Mouse (Mus musculus) hindbrain, embryonic 16.5 days (tissue): ENCODE results near the gene Sept5. TPM values are rescaled to one million over a fixed set of nuclear protein-coding genes. Genes with fewer than 3 reads are reported as not detected.

Experiments used
- ATAC-seq: fragments of 200-750 bp; cut with Nextera tagmentation; 2 replicates; pipeline ENCODE4 v1.8.0; 2017; ENCODE audit warnings: moderate TSS enrichment, moderate library complexity
- H3K27ac ChIP-seq: fragments of 300-500 bp; sonication (generic); 2 replicates; pipeline ENCODE4 v1.5.1; 2014; ENCODE audit warnings: low read depth, mild to moderate bottlenecking, control low read depth, low read length, moderate library complexity
- H3K27me3 ChIP-seq: fragments of 300-500 bp; sonication (generic); replicated peaks from 2 replicates; pipeline ENCODE4 v1.6.1; 2014; ENCODE audit warnings: low read length; ENCODE audit not compliant: control insufficient read depth, insufficient read depth
- H3K36me3 ChIP-seq: fragments of 300-500 bp; sonication (generic); 2 replicates; pipeline ENCODE4 v1.6.1; 2014; ENCODE audit warnings: mild to moderate bottlenecking, low read length, moderate library complexity, mixed read lengths; ENCODE audit not compliant: control insufficient read depth, insufficient read depth
- H3K4me1 ChIP-seq: fragments of 300-500 bp; sonication (generic); 2 replicates; pipeline ENCODE4 v1.6.1; 2014; ENCODE audit warnings: low read depth, low read length; ENCODE audit not compliant: control insufficient read depth, insufficient read depth
- H3K4me2 ChIP-seq: fragments of 300-500 bp; sonication (generic); 2 replicates; pipeline ENCODE4 v1.6.1; 2014; ENCODE audit warnings: mild to moderate bottlenecking, low read length, control low read depth, moderate library complexity
- H3K4me3 ChIP-seq: fragments of 300-500 bp; sonication (generic); 2 replicates; pipeline ENCODE4 v1.5.1; 2014; ENCODE audit warnings: mild to moderate bottlenecking, low read length, control low read depth, moderate library complexity
- H3K9ac ChIP-seq: fragments of 300-500 bp; sonication (generic); 2 replicates; pipeline ENCODE4 v1.6.1; 2014; ENCODE audit warnings: low read depth, mild to moderate bottlenecking, control low read depth, low read length, moderate library complexity
- H3K9me3 ChIP-seq: fragments of 300-500 bp; sonication (generic); 2 replicates; pipeline ENCODE4 v1.6.1; 2014; ENCODE audit warnings: mild to moderate bottlenecking, low read length, moderate library complexity; ENCODE audit not compliant: control insufficient read depth
- WGBS: fragments of 180-500 bp; shearing (Covaris S2); extraction: QIAGEN DNeasy Blood & Tissue Kit; methylation state at CpG from one replicate; pipeline ENCODE4 v1.1.7; 2014; 5-methylcytosine and 5-hydroxymethylcytosine counted together
- polyA plus RNA-seq: library from polyadenylated mRNA; unstranded; fragments of >200 nt; fragmentation: Nextera tagmentation; extraction: Ambion mirVana; gene quantifications from 2 replicates; pipeline ENCODE4 v1.2.1, GENCODE M21; 2015

Gene Sept5
- polyA plus RNA-seq, 1 experiment from 2014 or later = 249 TPM

DNA sequence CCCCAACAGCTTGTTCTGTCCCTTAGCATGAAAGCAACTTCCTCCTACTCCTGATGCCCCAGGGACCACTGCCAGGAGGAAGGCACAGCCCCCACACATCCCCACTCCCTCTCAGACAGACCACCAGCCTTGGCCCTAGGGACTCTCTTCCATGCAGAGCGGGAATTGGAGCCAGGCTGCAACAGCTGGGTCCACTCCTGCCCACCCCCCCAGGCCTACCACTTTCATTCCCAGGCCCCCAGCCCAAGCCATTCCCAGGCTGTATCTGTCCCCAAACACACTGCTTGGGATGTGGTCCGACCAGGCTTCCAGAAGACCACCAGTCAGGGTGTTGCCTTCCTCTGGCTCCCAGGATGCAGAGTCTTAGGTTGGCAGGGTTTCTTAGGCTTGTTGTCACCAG lies 20.7 kb downstream of the Sept5 start:
- 65% methylated on average over 2 of the region's 2 CpGs for WGBS
- Histone ChIP-seq H3K9ac (no peak overlapping the region), H3K9me3 (no peaks in the 10 kb centered on the region), H3K4me3 (no peak overlapping the region), H3K36me3 (no peaks in the 10 kb centered on the region), H3K4me1 (no peaks in the 10 kb centered on the region), H3K27ac (no peak overlapping the region), H3K27me3 (no peaks in the 10 kb centered on the region), H3K4me2 (no peak overlapping the region)
- ATAC-seq = no peak

- H3K4me2 ChIP-seq = no peak overlapping the region
- WGBS = 6% methylated on average over 11 of the region's 11 CpGs
- no peak overlapping the region for H3K4me3 ChIP-seq
- H3K27me3 ChIP-seq = no peaks in the 10 kb centered on the region
- H3K9me3 ChIP-seq = no peaks in the 10 kb centered on the region
- ATAC-seq = no peak
- no peak overlapping the region for H3K27ac ChIP-seq
- H3K36me3 ChIP-seq = no peaks in the 10 kb centered on the region
- H3K4me1 ChIP-seq = no peaks in the 10 kb centered on the region
- H3K9ac ChIP-seq = no peak overlapping the region
Observed at GRCm38 (mm10) chr16:18608226-18608625, 21.5 kb downstream of the Sept5 start.

GRCm38 (mm10) chr16:18605705-18606104 lies 24.0 kb downstream of the Sept5 start:
- Histone ChIP-seq H3K27me3 (no peaks in the 10 kb centered on the region), H3K4me2 (no peak overlapping the region), H3K4me1 (no peaks in the 10 kb centered on the region), H3K9ac (no peak overlapping the region), H3K27ac (no peak overlapping the region), H3K36me3 (no peaks in the 10 kb centered on the region), H3K9me3 (no peaks in the 10 kb centered on the region), H3K4me3 (no peak overlapping the region)
- no peak for ATAC-seq
- 82% methylated on average over 5 of the region's 5 CpGs for WGBS

DNA sequence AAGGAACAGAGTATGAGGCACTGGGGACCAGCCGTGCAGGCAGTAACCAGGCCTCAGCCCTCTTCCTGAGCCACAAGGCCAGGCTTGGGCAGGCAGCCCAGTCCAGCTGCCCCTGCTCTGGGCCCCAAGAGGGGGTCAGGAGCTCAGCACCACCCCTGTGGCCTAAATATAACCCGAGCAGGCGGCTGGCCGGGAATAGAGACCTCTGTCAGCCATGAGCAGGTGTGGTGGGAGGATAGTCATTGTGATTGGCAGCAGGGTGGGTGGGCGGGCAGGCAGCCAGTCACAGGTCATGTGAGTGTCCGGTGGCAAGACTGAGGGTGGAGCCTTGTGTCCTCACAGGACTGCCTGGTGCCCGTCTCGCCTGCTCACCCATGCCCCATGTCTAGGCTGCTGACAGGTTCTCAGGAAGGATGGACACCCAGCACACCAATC lies 25.5 kb downstream of the Sept5 start:
- no peak for ATAC-seq
- no peak overlapping the region for H3K9ac ChIP-seq
- H3K4me1 ChIP-seq = no peaks in the 10 kb centered on the region
- H3K36me3 ChIP-seq = no peaks in the 10 kb centered on the region
- no peaks in the 10 kb centered on the region for H3K9me3 ChIP-seq
- 58% methylated on average over 8 of the region's 8 CpGs for WGBS
- no peak overlapping the region for H3K4me3 ChIP-seq
- no peak overlapping the region for H3K27ac ChIP-seq
- no peaks in the 10 kb centered on the region for H3K27me3 ChIP-seq
- no peak overlapping the region for H3K4me2 ChIP-seq

DNA sequence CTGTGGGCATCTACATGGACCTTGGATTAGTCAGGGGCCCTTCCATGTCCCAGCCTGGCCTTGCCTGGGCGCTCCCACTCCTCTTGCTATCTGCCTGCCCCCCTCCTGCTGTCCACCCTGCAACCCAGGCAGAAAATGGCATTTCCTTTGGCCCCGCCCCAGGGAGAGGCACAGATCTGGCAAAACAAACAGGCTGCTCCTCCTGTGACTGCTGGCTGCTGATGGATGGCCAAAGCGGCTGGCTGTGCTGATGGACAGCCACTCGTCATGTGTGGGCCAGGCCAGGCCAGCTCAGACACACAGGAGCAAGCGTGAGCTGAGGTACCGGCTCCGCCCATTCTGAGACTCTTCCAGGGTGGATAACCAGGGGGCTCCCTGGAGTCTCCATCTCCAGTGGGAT lies 28.3 kb downstream of the Sept5 start:
- Histone ChIP-seq H3K4me1 (no peaks in the 10 kb centered on the region), H3K4me2 (no peak overlapping the region), H3K27ac (no peak overlapping the region), H3K4me3 (no peak overlapping the region), H3K36me3 (no peaks in the 10 kb centered on the region), H3K9me3 (no peaks in the 10 kb centered on the region), H3K9ac (no peak overlapping the region), H3K27me3 (peaks cover 4% of the 10 kb centered on the region; the same call in 1 of the 2 replicates)
- 57% methylated on average over 7 of the region's 7 CpGs for WGBS
- ATAC-seq = no peak

GRCm38 (mm10) chr16:18598006-18598405 lies 31.7 kb downstream of the Sept5 start:
- no peak overlapping the region for H3K4me2 ChIP-seq
- no peak overlapping the region for H3K9ac ChIP-seq
- H3K36me3 ChIP-seq = no peaks in the 10 kb centered on the region
- no peaks in the 10 kb centered on the region for H3K9me3 ChIP-seq
- H3K4me3 ChIP-seq = no peak overlapping the region
- 83% methylated on average over 3 of the region's 3 CpGs for WGBS
- H3K4me1 ChIP-seq = no peaks in the 10 kb centered on the region
- peaks cover 11% of the 10 kb centered on the region for H3K27me3 ChIP-seq
- ATAC-seq = no peak
- H3K27ac ChIP-seq = no peak overlapping the region

GRCm38 (mm10) chr16:18596255-18596654 lies 33.5 kb downstream of the Sept5 start:
- no peak for ATAC-seq
- Histone ChIP-seq H3K4me1 (peaks cover 5% of the 10 kb centered on the region; the same call in 1 of the 2 replicates), H3K27ac (no peak overlapping the region), H3K36me3 (no peaks in the 10 kb centered on the region), H3K9me3 (no peaks in the 10 kb centered on the region), H3K4me2 (no peak overlapping the region), H3K4me3 (no peak overlapping the region), H3K9ac (no peak overlapping the region), H3K27me3 (peaks cover 24% of the 10 kb centered on the region)
- WGBS = 53% methylated on average over 5 of the region's 5 CpGs

DNA sequence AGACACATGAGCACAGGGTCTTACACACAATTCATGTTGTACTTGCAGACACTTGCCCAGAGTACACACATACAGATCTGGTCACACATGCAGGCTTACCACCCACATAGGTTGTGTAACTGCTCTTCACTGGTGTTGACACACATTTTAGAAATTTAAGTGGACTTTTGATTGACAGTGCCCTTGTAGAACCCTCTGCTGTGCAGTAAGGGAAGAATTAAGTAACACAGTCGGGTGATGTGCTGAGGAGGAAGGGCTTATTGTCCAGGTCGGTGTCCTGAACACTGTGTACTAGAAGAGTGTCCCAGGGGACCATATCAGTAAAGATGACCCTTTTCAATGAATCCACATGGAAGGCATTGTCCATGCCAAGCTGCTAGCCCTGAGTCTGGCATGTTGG lies 35.8 kb downstream of the Sept5 start:
- no peak for ATAC-seq
- Histone ChIP-seq H3K4me3 (no peak overlapping the region), H3K4me2 (no peak overlapping the region), H3K4me1 (peaks cover 11% of the 10 kb centered on the region; the same call in 1 of the 2 replicates), H3K27me3 (peaks cover 46% of the 10 kb centered on the region), H3K27ac (no peak overlapping the region), H3K9ac (no peak overlapping the region), H3K9me3 (no peaks in the 10 kb centered on the region), H3K36me3 (no peaks in the 10 kb centered on the region)
- 83% methylated on average over 2 of the region's 2 CpGs for WGBS

- Histone ChIP-seq H3K36me3 (no peaks in the 10 kb centered on the region), H3K4me1 (peaks cover 23% of the 10 kb centered on the region), H3K4me2 (peak overlapping the region; percentile 42), H3K4me3 (peak overlapping the region; percentile 30), H3K9me3 (no peaks in the 10 kb centered on the region), H3K9ac (no peak overlapping the region), H3K27me3 (peaks cover 57% of the 10 kb centered on the region), H3K27ac (no peak overlapping the region)
- 2% methylated on average over 58 of the region's 59 CpGs for WGBS
- ATAC-seq = 0 out of 2 replicates have a peak, but pooled peaks have one; percentile 12
Observed at GRCm38 (mm10) chr16:18591047-18592018, 38.4 kb downstream of the Sept5 start.
